Mouse (Mus musculus) brown adipose tissue, adult 24 weeks (tissue): Measurements from ENCODE around the gene Gdpd5. TPM values are rescaled to one million over a fixed set of nuclear protein-coding genes. Genes with fewer than 3 reads are reported as not detected.

Experiments used
- H3K27ac ChIP-seq: fragments of 200-500 bp; replicated peaks from 2 replicates; pipeline ENCODE4 v1.5.1; 2012; ENCODE audit warnings: low read depth, mild to moderate bottlenecking, low read length
- H3K4me1 ChIP-seq: fragments of 200-500 bp; 2 replicates; pipeline ENCODE4 v1.6.1; 2012; ENCODE audit warnings: low read length, mixed read lengths; ENCODE audit not compliant: control insufficient read depth, insufficient read depth, insufficient read length
- H3K4me3 ChIP-seq: fragments of 200-500 bp; 2 replicates; pipeline ENCODE4 v1.5.1; 2012; ENCODE audit warnings: low read depth, mild to moderate bottlenecking, low read length, moderate library complexity; ENCODE audit not compliant: insufficient read depth
- polyA plus RNA-seq: library from polyadenylated mRNA; stranded (reverse); fragments of >200 nt; gene quantifications from 2 replicates; pipeline ENCODE4 v1.2.4, GENCODE M21; 2012; ENCODE audit not compliant: missing spikeins, insufficient read depth, insufficient read length

Gene Gdpd5
- polyA plus RNA-seq, 1 experiment, result 10.1 TPM

GRCm38 (mm10) chr7:99434672-99435250 lies 53.5 kb downstream of the Gdpd5 start:
- Histone ChIP-seq H3K4me3 (no peak overlapping the region), H3K4me1 (peaks cover 4% of the 10 kb centered on the region; the same call in 1 of the 2 replicates), H3K27ac (no peak overlapping the region)

- Histone ChIP-seq H3K4me1 (peaks cover 7% of the 10 kb centered on the region), H3K4me3 (no peak overlapping the region), H3K27ac (no peak overlapping the region)
Measured at GRCm38 (mm10) chr7:99436530-99436929, 55.3 kb downstream of the Gdpd5 start.

- no peak overlapping the region for H3K27ac ChIP-seq
Measured at GRCm38 (mm10) chr7:99438881-99439280, 57.7 kb downstream of the Gdpd5 start.

GRCm38 (mm10) chr7:99441534-99442072 lies 60.4 kb downstream of the Gdpd5 start:
- H3K27ac ChIP-seq, result no peak overlapping the region
- H3K4me1 ChIP-seq, result peaks cover 8% of the 10 kb centered on the region
- H3K4me3 ChIP-seq, result no peak overlapping the region

More at GRCm38 (mm10) chr7:99438881-99439280, 57.7 kb downstream of the Gdpd5 start:
- Histone ChIP-seq H3K4me1 (peaks cover 13% of the 10 kb centered on the region), H3K4me3 (no peak overlapping the region)

GRCm38 (mm10) chr7:99443164-99443563 lies 62.0 kb downstream of the Gdpd5 start:
- H3K4me3 ChIP-seq, result no peak overlapping the region
- H3K27ac ChIP-seq, result no peak overlapping the region
- peaks cover 8% of the 10 kb centered on the region for H3K4me1 ChIP-seq

- Histone ChIP-seq H3K27ac (no peak overlapping the region), H3K4me3 (no peak overlapping the region), H3K4me1 (peaks cover 8% of the 10 kb centered on the region)
Measured at GRCm38 (mm10) chr7:99444012-99444411, 62.8 kb downstream of the Gdpd5 start.

- no peak overlapping the region for H3K27ac ChIP-seq
- H3K4me3 ChIP-seq, result no peak overlapping the region
- peaks cover 8% of the 10 kb centered on the region for H3K4me1 ChIP-seq
Measured at GRCm38 (mm10) chr7:99445833-99446232, 64.6 kb downstream of the Gdpd5 start.

GRCm38 (mm10) chr7:99447323-99447722 lies 66.1 kb downstream of the Gdpd5 start:
- no peak overlapping the region for H3K27ac ChIP-seq
- H3K4me3 ChIP-seq, result no peak overlapping the region

GRCm38 (mm10) chr7:99448619-99449018 lies 67.4 kb downstream of the Gdpd5 start:
- no peak overlapping the region for H3K27ac ChIP-seq
- no peaks in the 10 kb centered on the region for H3K4me1 ChIP-seq
- H3K4me3 ChIP-seq, result no peak overlapping the region

More at GRCm38 (mm10) chr7:99447323-99447722, 66.1 kb downstream of the Gdpd5 start:
- H3K4me1 ChIP-seq, result 0 out of 2 replicates have a peak, but pooled peaks cover 2% of the 10 kb centered on the region

GRCm38 (mm10) chr7:99449063-99449462 lies 67.8 kb downstream of the Gdpd5 start:
- no peak overlapping the region for H3K27ac ChIP-seq
- no peak overlapping the region for H3K4me3 ChIP-seq
- H3K4me1 ChIP-seq, result no peaks in the 10 kb centered on the region

GRCm38 (mm10) chr7:99449751-99450150 lies 68.5 kb downstream of the Gdpd5 start:
- H3K27ac ChIP-seq, result no peak overlapping the region
- H3K4me1 ChIP-seq, result no peaks in the 10 kb centered on the region
- H3K4me3 ChIP-seq, result no peak overlapping the region

- no peak overlapping the region for H3K4me3 ChIP-seq
- H3K27ac ChIP-seq, result no peak overlapping the region
- no peaks in the 10 kb centered on the region for H3K4me1 ChIP-seq
Measured at GRCm38 (mm10) chr7:99450703-99451102, 69.5 kb downstream of the Gdpd5 start.

- Histone ChIP-seq H3K4me1 (no peaks in the 10 kb centered on the region), H3K4me3 (no peak overlapping the region), H3K27ac (no peak overlapping the region)
Measured at GRCm38 (mm10) chr7:99452859-99453258, 71.6 kb downstream of the Gdpd5 start.

- H3K27ac ChIP-seq, result no peak overlapping the region
- H3K4me1 ChIP-seq, result no peaks in the 10 kb centered on the region
- no peak overlapping the region for H3K4me3 ChIP-seq
Measured at GRCm38 (mm10) chr7:99454044-99454443, 72.8 kb downstream of the Gdpd5 start.

- H3K27ac ChIP-seq, result no peak overlapping the region
- H3K4me3 ChIP-seq, result no peak overlapping the region
- no peaks in the 10 kb centered on the region for H3K4me1 ChIP-seq
Measured at GRCm38 (mm10) chr7:99458849-99459248, 77.6 kb downstream of the Gdpd5 start.
